Mouse (Mus musculus) adrenal gland, adult (tissue): Measurements from ENCODE around the gene Sox5.

Source experiments
- DNase-seq, 2 experiments: peaks; one replicate each; pipeline ENCODE4 v3.0.0; 2022 to 2023; ENCODE audit warnings: low spot score in 1 of 2; ENCODE audit not compliant: inconsistent age in 2 of 2

Sox5 gene

GRCm38 (mm10) chr6:144723024-144723423 lies 58.8 kb downstream of the Sox5 start:
- no peak for DNase-seq

GRCm38 (mm10) chr6:144720846-144721245 lies 60.9 kb downstream of the Sox5 start:
- no peak for DNase-seq

GRCm38 (mm10) chr6:144716376-144716775 lies 65.4 kb downstream of the Sox5 start:
- DNase-seq: peak; percentile 78 to 88

- DNase-seq: peak; percentile 29 to 32
These were observed 69.9 kb downstream of the Sox5 start for GRCm38 (mm10) chr6:144711841-144712240.

- DNase-seq: peak; percentile 77 to 91
These were observed 71.0 kb downstream of the Sox5 start for GRCm38 (mm10) chr6:144710816-144711215.

- DNase-seq: peak; percentile 43 to 71
These were observed 72.1 kb downstream of the Sox5 start for GRCm38 (mm10) chr6:144709614-144710180.

GRCm38 (mm10) chr6:144708410-144708809 lies 73.4 kb downstream of the Sox5 start:
- peak in 1 of 2 experiments; percentile 53 for DNase-seq

GRCm38 (mm10) chr6:144707976-144708375 lies 73.8 kb downstream of the Sox5 start:
- peak in 1 of 2 experiments; percentile 69 for DNase-seq

GRCm38 (mm10) chr6:144704962-144705361 lies 76.8 kb downstream of the Sox5 start:
- DNase-seq: no peak

GRCm38 (mm10) chr6:144695660-144696059 lies 86.1 kb downstream of the Sox5 start:
- peak; percentile 38 to 60 for DNase-seq

GRCm38 (mm10) chr6:144693211-144693899 lies 88.4 kb downstream of the Sox5 start:
- no peak for DNase-seq

GRCm38 (mm10) chr6:144691298-144692041 lies 90.3 kb downstream of the Sox5 start:
- DNase-seq: peak in 1 of 2 experiments; percentile 29

GRCm38 (mm10) chr6:144689076-144689475 lies 92.7 kb downstream of the Sox5 start:
- no peak for DNase-seq

GRCm38 (mm10) chr6:144687681-144688080 lies 94.1 kb downstream of the Sox5 start:
- DNase-seq: no peak

- DNase-seq: no peak
These were observed 100.6 kb downstream of the Sox5 start for GRCm38 (mm10) chr6:144681045-144681789.

- no peak for DNase-seq
These were observed 104.2 kb downstream of the Sox5 start for GRCm38 (mm10) chr6:144677491-144678133.

GRCm38 (mm10) chr6:144675111-144675510 lies 106.7 kb downstream of the Sox5 start:
- DNase-seq: no peak

- DNase-seq: no peak
These were observed 107.9 kb downstream of the Sox5 start for GRCm38 (mm10) chr6:144673906-144674305.

- no peak for DNase-seq
These were observed 111.2 kb downstream of the Sox5 start for GRCm38 (mm10) chr6:144670433-144671167.

- DNase-seq: no peak
These were observed 115.2 kb downstream of the Sox5 start for GRCm38 (mm10) chr6:144666617-144667016.
